Mouse (Mus musculus) layer of hippocampus, adult 2 months (tissue): ENCODE data around the gene Timm17a. TPM values are rescaled to one million over a fixed set of nuclear protein-coding genes. Genes with fewer than 3 reads are reported as not detected.

ENCODE experiments used
- DNase-seq, 2 experiments: peaks; one replicate each; pipeline ENCODE4 v3.0.0; 2022; ENCODE audit warnings: low spot score in 2 of 2
- H3K27ac ChIP-seq: fragments of 200-600 bp; 2 replicates; pipeline ENCODE4 v1.8.1; 2022
- H3K4me3 ChIP-seq: fragments of 200-600 bp; 2 replicates; pipeline ENCODE4 v1.8.1; 2022; ENCODE audit warnings: mild to moderate bottlenecking
- CTCF ChIP-seq: fragments of 200-600 bp; conservative IDR thresholded peaks from 2 replicates; pipeline ENCODE4 v1.8.1; 2022; ENCODE audit warnings: antibody characterized with exemption, mild to moderate bottlenecking, moderate library complexity
- total RNA-seq, 2 experiments: library from RNA; stranded (reverse); gene quantifications; 2 replicates each; pipeline ENCODE4 v1.2.3; 2021

The Timm17a gene
- total RNA-seq, 2 experiments from 2014 or later, result 177 to 178 TPM

DNA sequence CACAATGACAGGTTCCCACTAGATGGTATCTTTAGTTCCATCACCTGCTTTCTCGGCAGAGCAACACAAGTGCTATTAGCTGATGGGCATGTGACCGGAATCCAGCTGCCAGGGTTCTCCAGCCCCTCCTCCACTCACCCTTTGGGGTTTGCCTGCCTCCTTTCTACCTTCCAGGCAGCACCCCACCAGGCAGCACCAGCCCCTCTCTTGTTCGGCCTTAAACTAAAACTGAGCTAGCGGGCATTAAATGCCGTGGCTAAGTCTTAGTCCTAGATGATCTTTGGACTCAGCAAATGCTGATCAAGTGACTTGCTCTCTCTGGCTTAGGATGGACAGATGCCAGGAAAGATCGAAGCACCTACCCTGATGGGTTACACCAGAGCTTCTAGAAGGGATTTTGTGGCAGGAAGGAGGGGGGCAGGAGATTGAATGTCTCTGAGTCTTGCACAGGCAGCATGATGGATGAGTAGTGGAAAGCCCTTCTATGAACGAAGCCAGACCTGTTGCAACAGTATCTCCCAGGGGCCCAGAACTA is 9.9 kb upstream of the Timm17a start:
- no peak overlapping the region for H3K4me3 ChIP-seq
- no peak overlapping the region for H3K27ac ChIP-seq
- DNase-seq, result no peak
- no peak for TF ChIP-seq CTCF

DNA sequence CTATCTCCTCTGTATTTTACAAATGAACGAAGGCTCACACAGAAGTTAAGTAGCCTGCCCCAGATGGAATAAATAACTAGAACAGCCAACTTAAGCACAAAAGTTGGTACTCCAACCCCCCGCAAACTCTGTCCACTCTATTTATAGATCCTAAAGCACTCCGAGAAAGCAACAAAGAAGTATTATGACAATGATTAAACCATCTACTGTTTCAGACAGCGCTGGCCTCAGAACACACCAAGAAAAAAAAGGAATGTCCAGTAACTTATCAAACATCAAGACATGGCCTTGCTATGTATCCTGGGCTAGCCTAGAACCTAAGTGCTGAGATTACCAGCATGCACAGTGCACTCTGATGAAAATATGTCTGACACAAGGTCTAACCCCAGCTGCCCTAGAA is 1.4 kb downstream of the Timm17a start:
- DNase-seq, result no peak

DNA sequence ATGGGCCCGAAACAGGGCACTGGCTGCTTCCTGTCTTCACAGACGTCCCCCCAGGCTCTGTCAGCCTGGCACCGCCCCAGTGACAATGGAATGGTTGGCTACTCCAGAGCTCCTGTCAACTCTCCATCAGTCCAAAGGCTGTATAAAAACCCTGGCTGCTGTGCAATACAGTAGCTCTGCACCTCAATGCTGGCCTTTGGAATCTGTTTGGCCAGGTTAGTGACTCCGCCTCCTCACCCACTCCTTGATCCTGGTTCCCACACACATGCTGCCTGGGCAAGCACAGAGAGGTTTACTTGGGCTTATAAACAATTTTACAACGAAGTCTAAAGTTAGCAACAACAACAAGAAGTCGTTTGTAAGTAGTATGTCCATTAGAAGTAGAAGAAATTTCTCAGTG is 2.2 kb downstream of the Timm17a start:
- no peak for TF ChIP-seq CTCF
- DNase-seq, result no peak
- H3K4me3 ChIP-seq, result no peak overlapping the region
- no peak overlapping the region for H3K27ac ChIP-seq

More for the DNA sequence above, 1.4 kb downstream of the Timm17a start:
- H3K4me3 ChIP-seq, result peak overlapping the region; percentile 90
- no peak for TF ChIP-seq CTCF
- H3K27ac ChIP-seq, result no peak overlapping the region

DNA sequence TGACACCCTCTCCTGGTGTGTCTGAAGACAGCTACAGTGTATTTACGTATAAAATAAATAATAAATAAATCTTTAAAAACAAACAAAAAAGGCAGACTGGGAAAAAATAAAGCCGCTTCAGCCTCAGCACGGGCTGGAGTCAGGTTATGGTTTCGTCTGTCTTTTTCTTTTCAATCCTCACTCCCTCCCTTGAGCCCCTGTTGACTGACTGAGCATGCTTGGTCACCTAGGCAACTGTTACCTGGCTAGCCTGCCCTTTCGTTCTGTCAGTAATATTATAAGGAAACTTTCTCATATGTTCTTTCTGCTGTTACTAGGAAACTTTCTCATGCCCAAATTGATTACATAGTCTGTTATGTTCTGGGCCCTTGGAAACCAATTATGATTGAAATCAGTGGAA is 22.7 kb downstream of the Timm17a start:
- TF ChIP-seq CTCF, result no peak
- H3K27ac ChIP-seq, result peak overlapping the region; percentile 72
- no peak overlapping the region for H3K4me3 ChIP-seq
- no peak for DNase-seq

DNA sequence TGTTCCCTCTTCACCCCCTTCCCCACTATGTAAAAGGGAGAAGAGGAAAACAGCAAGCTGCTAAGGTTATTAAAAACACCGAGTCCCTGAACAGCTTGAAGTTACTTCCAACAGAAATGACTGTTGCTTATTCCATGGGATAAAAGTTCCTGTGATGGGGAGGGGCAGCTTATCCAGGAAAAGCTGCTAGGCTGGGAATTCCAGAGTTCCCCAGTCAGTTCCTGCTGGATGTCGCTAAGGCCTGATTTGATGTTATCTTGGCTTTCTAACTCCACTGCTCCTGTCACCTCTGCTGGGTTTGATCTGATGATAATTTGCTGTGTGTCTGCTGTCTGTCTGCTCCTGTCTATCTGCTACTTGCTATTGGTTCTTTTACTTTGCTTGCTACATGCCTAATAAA is 27.3 kb downstream of the Timm17a start:
- H3K4me3 ChIP-seq, result no peak overlapping the region
- no peak for DNase-seq
- TF ChIP-seq CTCF, result no peak
- H3K27ac ChIP-seq, result no peak overlapping the region

DNA sequence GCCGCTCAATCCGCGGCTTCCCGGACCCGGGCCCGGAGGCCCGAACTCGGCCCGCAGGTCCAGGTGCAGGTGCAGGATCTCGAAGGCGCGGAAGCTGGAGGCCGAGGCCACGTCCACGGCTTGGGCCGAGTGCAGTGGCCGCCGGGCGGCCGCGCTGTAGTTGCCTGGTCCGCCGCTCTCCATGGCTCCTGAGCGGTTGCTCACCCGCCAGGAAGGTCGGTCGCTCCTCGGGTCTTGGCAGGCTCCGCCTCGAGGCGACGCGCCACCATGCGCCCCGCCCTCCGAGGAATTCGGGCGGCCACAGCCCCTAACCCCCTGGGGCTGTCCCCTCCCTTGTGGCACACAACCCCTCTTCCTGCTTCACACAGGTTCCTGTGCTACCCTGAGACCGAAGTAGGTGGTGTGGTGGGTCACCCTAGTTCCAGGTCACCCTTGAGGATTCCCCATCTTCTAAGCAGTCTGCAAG is 29.7 kb downstream of the Timm17a start, which contains the start of gene Rnpep:
Gene Rnpep (minus strand): TSS at position 259 of the 466 bp plus-strand sequence.
- peak; percentile 33 to 67 for DNase-seq
- H3K4me3 ChIP-seq, result peak within 1 kb of the TSS; percentile 74
- peak; percentile 32; the same call in 1 of the 2 replicates for TF ChIP-seq CTCF
- peak within 1 kb of the TSS; percentile 98 for H3K27ac ChIP-seq

DNA sequence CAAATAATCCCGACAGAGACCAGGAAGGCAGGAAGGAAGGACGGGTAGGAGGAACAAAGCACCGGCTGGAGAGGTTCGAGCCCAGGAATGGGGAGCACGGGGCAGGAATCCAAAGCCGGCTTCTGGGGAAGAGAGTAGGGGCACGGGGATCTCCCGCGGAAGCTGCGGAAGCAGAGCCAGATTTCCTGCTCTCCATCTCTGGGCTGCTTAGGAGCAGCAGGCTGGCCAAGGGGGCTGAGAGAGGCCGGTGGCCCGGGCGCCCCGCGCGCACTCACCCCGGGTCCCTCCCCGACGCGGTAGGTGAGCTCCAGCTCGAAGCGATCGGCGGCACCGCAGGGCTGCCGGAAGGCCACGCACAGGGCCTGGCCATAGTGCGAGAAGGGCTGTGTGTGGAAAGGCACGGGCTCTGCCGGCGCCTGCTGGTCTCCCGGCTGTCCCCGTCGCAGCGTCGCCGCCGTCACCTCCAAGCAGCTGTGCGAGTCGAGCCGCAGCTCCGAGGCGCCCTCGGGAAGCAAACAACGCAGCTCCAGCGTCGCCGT is 30.2 kb downstream of the Timm17a start:
- peak in 1 of 2 experiments; percentile 28 for DNase-seq

DNA sequence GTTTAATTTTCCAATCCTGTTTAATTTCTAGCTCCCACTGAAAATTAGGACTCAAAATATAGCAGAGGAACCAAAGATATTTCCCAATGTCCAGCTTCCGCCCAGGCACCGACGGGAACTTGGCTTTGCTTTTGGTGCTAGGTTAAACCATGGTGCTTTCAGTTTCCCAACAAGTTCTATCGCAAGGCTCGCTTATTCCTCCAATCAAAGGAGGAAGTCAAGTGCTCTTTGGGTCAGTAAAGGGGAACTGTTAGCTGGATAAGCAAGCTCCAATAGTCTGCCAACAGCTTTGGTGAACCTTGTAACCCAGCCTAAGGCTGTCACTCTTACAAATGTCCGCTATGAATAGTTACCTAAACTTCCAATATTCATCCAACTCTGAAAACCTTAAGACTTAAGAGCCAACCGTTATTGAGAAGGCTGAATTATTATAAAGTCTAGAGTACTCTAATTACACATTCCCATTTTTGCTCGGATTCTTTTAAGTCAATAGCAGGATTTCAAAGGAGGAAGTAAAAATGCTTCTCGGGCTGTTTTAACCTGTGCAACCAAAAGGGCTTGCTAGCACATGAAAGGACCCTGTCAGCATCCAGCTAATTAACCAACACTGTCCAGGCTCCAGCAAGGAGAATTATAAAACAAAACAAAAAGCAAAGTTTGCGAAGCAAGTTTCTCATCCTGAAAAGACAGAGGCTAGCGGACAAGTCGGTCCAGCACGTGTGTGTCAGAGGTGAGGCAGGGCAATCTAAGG is 30.9 kb downstream of the Timm17a start:
- peak overlapping the region; percentile 98 for H3K27ac ChIP-seq
- no peak for TF ChIP-seq CTCF
- no peak for DNase-seq
- peak overlapping the region; percentile 74 for H3K4me3 ChIP-seq

More for the DNA sequence above, 30.2 kb downstream of the Timm17a start:
- Histone ChIP-seq H3K4me3 (peak overlapping the region; percentile 74), H3K27ac (peak overlapping the region; percentile 98)
- no peak for TF ChIP-seq CTCF

DNA sequence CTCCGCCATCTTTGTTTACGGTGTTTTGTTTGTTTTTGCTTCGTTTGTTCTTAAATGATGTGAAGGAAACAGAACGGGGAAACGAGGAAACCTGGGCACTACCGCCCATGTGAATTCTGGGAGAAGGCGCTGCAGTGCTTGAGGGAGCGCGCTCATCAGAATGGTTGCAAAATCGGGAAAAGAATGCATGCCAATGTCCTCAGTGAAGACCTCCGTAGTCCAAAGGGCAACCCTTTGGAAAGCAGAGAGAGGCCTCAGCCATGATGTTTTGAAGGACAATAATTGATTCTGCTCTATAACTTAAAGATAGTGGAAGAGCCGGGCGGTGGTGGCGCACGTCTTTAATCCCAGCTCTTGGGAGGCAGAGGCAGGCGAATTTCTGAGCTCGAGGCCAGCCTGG is 31.7 kb downstream of the Timm17a start:
- no peak overlapping the region; the same call in 1 of the 2 replicates for H3K4me3 ChIP-seq
- peak overlapping the region; percentile 98; the same call in 1 of the 2 replicates for H3K27ac ChIP-seq
- TF ChIP-seq CTCF, result no peak
- DNase-seq, result no peak

DNA sequence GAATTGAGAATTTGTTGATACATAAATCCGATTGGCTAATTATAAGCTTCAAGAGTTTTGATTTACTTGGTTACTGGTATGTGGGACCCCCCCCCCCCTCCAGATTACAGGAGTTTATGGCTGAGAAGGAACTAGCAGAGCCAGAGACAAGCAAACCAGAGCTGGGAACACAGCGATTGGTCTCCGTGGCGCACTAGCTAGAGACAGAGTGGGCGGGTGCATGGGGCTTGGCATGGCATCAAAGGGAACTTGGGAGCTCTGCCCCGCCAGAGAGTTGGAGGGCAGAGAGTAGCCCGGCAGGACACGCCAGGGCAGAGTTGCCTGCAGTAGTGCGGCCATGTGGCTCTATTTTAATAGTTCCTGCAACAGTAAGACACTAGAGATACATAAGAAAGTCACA is 32.9 kb downstream of the Timm17a start:
- TF ChIP-seq CTCF, result no peak
- peak overlapping the region; percentile 2; the same call in 1 of the 2 replicates for H3K4me3 ChIP-seq
- peak overlapping the region; percentile 28; the same call in 1 of the 2 replicates for H3K27ac ChIP-seq
- DNase-seq, result peak; percentile 68 to 71

DNA sequence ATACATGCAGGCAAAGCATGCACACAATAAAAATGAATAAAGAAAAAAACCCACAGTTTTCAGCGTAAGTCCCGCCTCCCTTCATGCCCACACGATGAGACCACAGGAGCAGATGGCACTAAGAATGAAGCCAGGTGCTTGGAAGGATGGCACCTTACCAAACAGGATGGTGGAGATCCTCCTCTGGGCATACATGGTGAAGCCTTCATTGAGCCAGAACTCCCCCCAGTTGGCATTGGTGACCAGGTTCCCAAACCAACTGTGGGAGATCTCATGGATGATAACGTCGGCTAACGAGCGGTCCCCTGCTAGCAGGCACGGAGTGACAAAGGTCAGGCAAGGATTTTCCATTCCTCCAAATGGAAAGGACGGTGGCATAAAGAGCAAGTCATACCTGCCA is 42.2 kb downstream of the Timm17a start:
- TF ChIP-seq CTCF, result no peak

DNA sequence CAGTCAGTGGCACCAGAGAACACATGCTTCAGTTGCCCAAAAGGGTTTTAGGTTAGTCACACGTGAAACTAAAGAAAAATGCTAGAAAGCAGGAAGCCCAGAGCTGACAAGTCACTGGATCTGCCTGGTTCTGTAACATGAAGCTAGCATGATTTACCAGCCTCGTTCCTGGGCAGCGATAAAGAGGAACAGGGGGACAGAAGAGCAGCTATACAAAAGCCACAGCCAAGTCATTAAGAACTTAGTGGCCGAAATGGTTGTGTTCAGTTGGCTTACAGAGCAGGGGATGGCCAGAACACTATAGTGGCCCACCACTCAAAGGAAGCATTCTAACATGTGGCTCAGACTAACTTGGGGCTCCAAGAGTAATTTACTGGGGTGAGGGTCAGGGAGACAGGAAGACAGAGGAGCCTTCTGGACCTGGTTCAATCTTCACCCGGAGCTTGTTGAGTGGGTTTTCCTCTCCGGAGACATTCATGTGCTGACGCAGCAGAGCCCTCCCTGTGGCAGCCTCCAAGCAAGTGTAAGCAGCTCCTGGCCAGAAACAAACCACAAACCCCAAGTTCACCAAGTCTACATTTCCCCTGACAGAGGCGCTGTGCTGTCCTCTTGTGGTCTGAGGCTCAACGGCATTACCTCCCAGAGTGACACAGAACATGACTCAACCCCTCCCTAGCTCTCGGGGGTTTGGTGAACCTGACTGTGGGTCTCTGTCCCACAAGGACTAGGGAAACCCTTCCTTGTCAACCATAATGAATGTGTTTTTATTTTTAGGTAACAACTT is 45.7 kb downstream of the Timm17a start:
- no peak for DNase-seq
- H3K4me3 ChIP-seq, result no peak overlapping the region
- peak; percentile 19; the same call in 1 of the 2 replicates for TF ChIP-seq CTCF
- no peak overlapping the region for H3K27ac ChIP-seq

More for the DNA sequence above, 42.2 kb downstream of the Timm17a start:
- H3K27ac ChIP-seq, result no peak overlapping the region
- no peak overlapping the region for H3K4me3 ChIP-seq
- no peak for DNase-seq

DNA sequence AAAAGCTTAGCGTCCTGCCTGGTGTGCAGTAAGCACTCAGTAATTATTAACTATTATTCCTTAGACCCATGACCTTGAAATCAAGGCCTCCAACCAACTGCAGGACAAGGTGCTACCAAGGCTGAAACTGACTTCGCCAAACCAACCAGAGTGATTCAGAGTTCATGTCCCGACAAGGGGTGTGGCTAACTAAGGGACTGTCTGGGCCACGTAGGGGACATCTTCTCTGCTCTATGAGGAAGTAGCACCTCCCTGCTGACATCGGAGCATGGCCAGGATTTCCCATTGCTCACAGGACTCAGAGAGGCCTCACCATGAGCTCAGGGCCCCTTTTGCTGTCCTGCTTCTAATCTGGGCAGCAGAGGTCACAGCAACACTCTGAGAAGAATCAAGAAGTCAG is 47.7 kb downstream of the Timm17a start:
- no peak for TF ChIP-seq CTCF
- H3K4me3 ChIP-seq, result no peak overlapping the region
- no peak overlapping the region for H3K27ac ChIP-seq
- no peak for DNase-seq
